Mouse (Mus musculus) lung, postnatal 0 days (tissue): ENCODE measurements around the gene Magi1. TPM values are rescaled to one million over a fixed set of nuclear protein-coding genes. Genes with fewer than 3 reads are reported as not detected.

Experiments used
- ATAC-seq: fragments of 200-750 bp; cut with Nextera tagmentation; 2 replicates; pipeline ENCODE4 v1.8.0; 2017; ENCODE audit warnings: moderate library complexity
- DNase-seq: peaks from one replicate; pipeline ENCODE4 v3.0.0-alpha.2; 2016; ENCODE audit warnings: low spot score
- H3K27ac ChIP-seq: fragments of 300-500 bp; sonication (generic); 2 replicates; pipeline ENCODE4 v1.5.1; 2014; ENCODE audit warnings: antibody characterized with exemption, mild to moderate bottlenecking, low read length, mixed read lengths
- H3K27me3 ChIP-seq: fragments of 300-500 bp; sonication (generic); replicated peaks from 2 replicates; pipeline ENCODE4 v1.6.1; 2014; ENCODE audit warnings: low read length, mixed read lengths; ENCODE audit not compliant: insufficient read depth
- H3K36me3 ChIP-seq: fragments of 300-500 bp; sonication (generic); 2 replicates; pipeline ENCODE4 v1.6.1; 2014; ENCODE audit warnings: low read length, mixed read lengths; ENCODE audit not compliant: insufficient read depth
- H3K4me1 ChIP-seq: fragments of 300-500 bp; sonication (generic); 2 replicates; pipeline ENCODE4 v1.6.1; 2014; ENCODE audit warnings: antibody characterized with exemption, low read depth, low read length, mixed read lengths; ENCODE audit not compliant: insufficient read depth
- H3K4me2 ChIP-seq: fragments of 300-500 bp; sonication (generic); replicated peaks from 2 replicates; pipeline ENCODE4 v1.6.1; 2014; ENCODE audit warnings: low read depth, mild to moderate bottlenecking, low read length, moderate library complexity, mixed read lengths
- H3K4me3 ChIP-seq: fragments of 300-500 bp; sonication (generic); 2 replicates; pipeline ENCODE4 v1.5.1; 2014; ENCODE audit warnings: low read depth, low read length
- H3K9ac ChIP-seq: fragments of 300-500 bp; sonication (generic); replicated peaks from 2 replicates; pipeline ENCODE4 v1.6.1; 2014; ENCODE audit warnings: low read depth, mild to moderate bottlenecking
- H3K9me3 ChIP-seq: fragments of 300-500 bp; sonication (generic); 2 replicates; pipeline ENCODE4 v1.6.1; 2016; ENCODE audit warnings: low read length, mixed read lengths
- CTCF ChIP-seq: IDR thresholded peaks from 2 replicates; pipeline ENCODE4 v1.5.1; 2016; ENCODE audit warnings: antibody characterized with exemption, mild to moderate bottlenecking
- EP300 ChIP-seq: IDR thresholded peaks from 2 replicates; pipeline ENCODE4 v1.6.1; 2016; ENCODE audit warnings: antibody characterized with exemption, mild to moderate bottlenecking, control low read depth
- WGBS: fragments of 180-500 bp; shearing (Covaris S2); extraction: QIAGEN DNeasy Blood & Tissue Kit; methylation state at CpG from one replicate; pipeline ENCODE4 v1.1.7; 2014; 5-methylcytosine and 5-hydroxymethylcytosine counted together
- polyA plus RNA-seq: library from polyadenylated mRNA; unstranded; fragments of >200 nt; fragmentation: Nextera tagmentation; extraction: Ambion mirVana; gene quantifications from 2 replicates; pipeline ENCODE4 v1.2.1, GENCODE M21; 2015

Gene Magi1
- polyA plus RNA-seq, 1 experiment from 2014 or later: 10.7 TPM

- Histone ChIP-seq H3K4me2 (no peak overlapping the region), H3K36me3 (no peaks in the 10 kb centered on the region), H3K9ac (no peak overlapping the region), H3K27ac (no peak overlapping the region), H3K27me3 (no peaks in the 10 kb centered on the region), H3K4me3 (no peak overlapping the region), H3K4me1 (peaks cover 8% of the 10 kb centered on the region; the same call in 1 of the 2 replicates), H3K9me3 (no peaks in the 10 kb centered on the region)
- 77% methylated on average over 2 of the region's 2 CpGs for WGBS
- TF ChIP-seq CTCF (no peak), EP300 (no peak)
- ATAC-seq (no peak), DNase-seq (no peak)
Observed at GRCm38 (mm10) chr6:94142493-94142892, 141.2 kb downstream of the Magi1 start.

GRCm38 (mm10) chr6:94141496-94141895, 142.2 kb downstream of the Magi1 start:
- peaks cover 3% of the 10 kb centered on the region; the same call in 1 of the 2 replicates for H3K4me1 ChIP-seq
- no peak overlapping the region for H3K4me3 ChIP-seq
- no peak overlapping the region for H3K4me2 ChIP-seq
- WGBS: 21% methylated on average over 2 of the region's 2 CpGs
- no peaks in the 10 kb centered on the region for H3K9me3 ChIP-seq
- no peak for TF ChIP-seq EP300
- no peak for TF ChIP-seq CTCF
- no peak overlapping the region for H3K27ac ChIP-seq
- no peak for ATAC-seq
- H3K27me3 ChIP-seq: no peaks in the 10 kb centered on the region
- H3K9ac ChIP-seq: no peak overlapping the region
- H3K36me3 ChIP-seq: no peaks in the 10 kb centered on the region
- no peak for DNase-seq

- no peaks in the 10 kb centered on the region for H3K4me1 ChIP-seq
- 67% methylated on average over 3 of the region's 3 CpGs for WGBS
- no peaks in the 10 kb centered on the region for H3K27me3 ChIP-seq
- TF ChIP-seq CTCF (peak; percentile 68), EP300 (no peak)
- no peaks in the 10 kb centered on the region for H3K9me3 ChIP-seq
- H3K9ac ChIP-seq: no peak overlapping the region
- H3K27ac ChIP-seq: no peak overlapping the region
- no peaks in the 10 kb centered on the region for H3K36me3 ChIP-seq
- peak; percentile 51 for DNase-seq
- ATAC-seq: 0 out of 2 replicates have a peak, but pooled peaks have one; percentile 25
- H3K4me2 ChIP-seq: no peak overlapping the region
- H3K4me3 ChIP-seq: no peak overlapping the region
Observed at GRCm38 (mm10) chr6:94139952-94140414, 143.7 kb downstream of the Magi1 start.

GRCm38 (mm10) chr6:94136693-94137092, 147.0 kb downstream of the Magi1 start:
- 74% methylated on average over 3 of the region's 3 CpGs for WGBS
- H3K36me3 ChIP-seq: no peaks in the 10 kb centered on the region
- no peak overlapping the region for H3K9ac ChIP-seq
- no peak overlapping the region for H3K4me3 ChIP-seq
- ATAC-seq (no peak), DNase-seq (no peak)
- TF ChIP-seq CTCF (no peak), EP300 (no peak)
- no peaks in the 10 kb centered on the region for H3K27me3 ChIP-seq
- no peaks in the 10 kb centered on the region for H3K9me3 ChIP-seq
- H3K4me2 ChIP-seq: no peak overlapping the region
- H3K4me1 ChIP-seq: no peaks in the 10 kb centered on the region
- no peak overlapping the region for H3K27ac ChIP-seq

GRCm38 (mm10) chr6:94134159-94134558, 149.6 kb downstream of the Magi1 start:
- DNase-seq (no peak), ATAC-seq (no peak)
- no peak overlapping the region for H3K4me2 ChIP-seq
- H3K9me3 ChIP-seq: no peaks in the 10 kb centered on the region
- no peak overlapping the region for H3K27ac ChIP-seq
- no peaks in the 10 kb centered on the region for H3K36me3 ChIP-seq
- 89% methylated on average over 5 of the region's 5 CpGs for WGBS
- H3K9ac ChIP-seq: no peak overlapping the region
- TF ChIP-seq CTCF (no peak), EP300 (no peak)
- no peaks in the 10 kb centered on the region for H3K27me3 ChIP-seq
- H3K4me1 ChIP-seq: no peaks in the 10 kb centered on the region
- H3K4me3 ChIP-seq: no peak overlapping the region

GRCm38 (mm10) chr6:94131999-94132398, 151.7 kb downstream of the Magi1 start:
- WGBS: 70% methylated on average over 4 of the region's 4 CpGs
- H3K9ac ChIP-seq: no peak overlapping the region
- no peaks in the 10 kb centered on the region for H3K36me3 ChIP-seq
- H3K4me1 ChIP-seq: no peaks in the 10 kb centered on the region; the same call in 1 of the 2 replicates
- no peak overlapping the region for H3K4me2 ChIP-seq
- ATAC-seq: no peak
- no peak overlapping the region for H3K4me3 ChIP-seq
- no peaks in the 10 kb centered on the region for H3K9me3 ChIP-seq
- TF ChIP-seq CTCF: no peak
- no peak for TF ChIP-seq EP300
- DNase-seq: no peak
- H3K27me3 ChIP-seq: no peaks in the 10 kb centered on the region
- H3K27ac ChIP-seq: no peak overlapping the region

GRCm38 (mm10) chr6:94130389-94130788, 153.3 kb downstream of the Magi1 start:
- no peak overlapping the region for H3K27ac ChIP-seq
- H3K36me3 ChIP-seq: no peaks in the 10 kb centered on the region
- H3K4me1 ChIP-seq: peaks cover 6% of the 10 kb centered on the region; the same call in 1 of the 2 replicates
- no peak overlapping the region for H3K4me3 ChIP-seq
- WGBS: 46% methylated on average over 5 of the region's 5 CpGs
- ATAC-seq (peak; percentile 55), DNase-seq (no peak)
- H3K9ac ChIP-seq: no peak overlapping the region
- TF ChIP-seq EP300 (no peak), CTCF (no peak)
- no peaks in the 10 kb centered on the region for H3K9me3 ChIP-seq
- H3K4me2 ChIP-seq: no peak overlapping the region
- no peaks in the 10 kb centered on the region for H3K27me3 ChIP-seq
